Mouse (Mus musculus): Measurements from ENCODE around the gene Ints12. TPM values are rescaled to one million over a fixed set of nuclear protein-coding genes. Genes with fewer than 3 reads are reported as not detected.
A peak's percentile ranks its signal among the peaks of the same experiment; 100 is the strongest.

Ints12 gene
- 14.6 and 17.5 TPM in 2 replicates for polyA plus RNA-seq (2011; ENCODE audit: insufficient read depth, insufficient read length, low read depth, missing spikeins)

- Histone ChIP-seq H3K9me3 (replicated peaks; ENCODE audit: control insufficient read depth, insufficient read depth, low read length, poor library complexity, severe bottlenecking) (no peaks in the 10 kb centered on the region), H3K4me1 (ENCODE audit: control insufficient read depth, insufficient read depth, low read length) (peaks cover 2% of the 10 kb centered on the region), H3K27me3 (ENCODE audit: control insufficient read depth, insufficient read depth, low read length, poor library complexity, severe bottlenecking) (no peaks in the 10 kb centered on the region), H3K9ac (ENCODE audit: low read depth, poor library complexity, severe bottlenecking) (peak within 1 kb of the TSS; percentile 79), H3K27ac (ENCODE audit: insufficient read depth, low read length) (peak within 1 kb of the TSS; percentile 78), H3K36me3 (ENCODE audit: control insufficient read depth, insufficient read depth, low read length, poor library complexity, severe bottlenecking) (no peaks in the 10 kb centered on the region), H3K4me3 (ENCODE audit: low read depth, low read length) (peak within 1 kb of the TSS; percentile 84)
- TF ChIP-seq EP300 (IDR thresholded peaks at IDR 0.05; ENCODE audit: insufficient read depth, low read depth, low read length) = 0 out of 2 replicates have a peak, but pooled peaks have one; percentile 27
- TF ChIP-seq CTCF (IDR thresholded peaks at IDR 0.05; ENCODE audit: low read depth, low read length) = no peak
- peak; percentile 57 for TF ChIP-seq POLR2A (IDR thresholded peaks at IDR 0.05; ENCODE audit: insufficient read depth, low read length)
Measured at GRCm38 (mm10) chr3:133091664-133092273, at the start of gene Ints12, which contains the start of gene Gstcd. TSS of gene Ints12 (plus strand) at chr3:133091840. TSS of gene Gstcd (minus strand) at chr3:133092033.

GRCm38 (mm10) chr3:133052068-133052467 lies 39.6 kb upstream of the Ints12 start:
- no peaks in the 10 kb centered on the region for H3K9me3 ChIP-seq (replicated peaks; ENCODE audit: control insufficient read depth, insufficient read depth, low read length, poor library complexity, severe bottlenecking)
- no peak overlapping the region for H3K4me3 ChIP-seq (ENCODE audit: low read depth, low read length)
- peaks cover 4% of the 10 kb centered on the region for H3K36me3 ChIP-seq (ENCODE audit: control insufficient read depth, insufficient read depth, low read length, poor library complexity, severe bottlenecking)
- H3K4me1 ChIP-seq (ENCODE audit: control insufficient read depth, insufficient read depth, low read length) = no peaks in the 10 kb centered on the region
- H3K9ac ChIP-seq (ENCODE audit: low read depth, poor library complexity, severe bottlenecking) = no peak overlapping the region
- TF ChIP-seq CTCF (IDR thresholded peaks at IDR 0.05; ENCODE audit: low read depth, low read length) (no peak), POLR2A (IDR thresholded peaks at IDR 0.05; ENCODE audit: insufficient read depth, low read length) (no peak)
- H3K27ac ChIP-seq (ENCODE audit: insufficient read depth, low read length) = no peak overlapping the region
- H3K27me3 ChIP-seq (ENCODE audit: control insufficient read depth, insufficient read depth, low read length, poor library complexity, severe bottlenecking) = no peaks in the 10 kb centered on the region

- H3K27me3 ChIP-seq (ENCODE audit: control insufficient read depth, insufficient read depth, low read length, poor library complexity, severe bottlenecking) = no peaks in the 10 kb centered on the region
- H3K36me3 ChIP-seq (ENCODE audit: control insufficient read depth, insufficient read depth, low read length, poor library complexity, severe bottlenecking) = peaks cover 9% of the 10 kb centered on the region
- no peak overlapping the region for H3K9ac ChIP-seq (ENCODE audit: low read depth, poor library complexity, severe bottlenecking)
- H3K9me3 ChIP-seq (replicated peaks; ENCODE audit: control insufficient read depth, insufficient read depth, low read length, poor library complexity, severe bottlenecking) = no peaks in the 10 kb centered on the region
- H3K4me1 ChIP-seq (ENCODE audit: control insufficient read depth, insufficient read depth, low read length) = no peaks in the 10 kb centered on the region
- H3K4me3 ChIP-seq (ENCODE audit: low read depth, low read length) = no peak overlapping the region
- no peak overlapping the region for H3K27ac ChIP-seq (ENCODE audit: insufficient read depth, low read length)
- no peak for TF ChIP-seq EP300 (IDR thresholded peaks at IDR 0.05; ENCODE audit: insufficient read depth, low read depth, low read length)
- TF ChIP-seq POLR2A (IDR thresholded peaks at IDR 0.05; ENCODE audit: insufficient read depth, low read length) = no peak
- no peak for TF ChIP-seq CTCF (IDR thresholded peaks at IDR 0.05; ENCODE audit: low read depth, low read length)
Measured at GRCm38 (mm10) chr3:133075560-133075959, 16.1 kb upstream of the Ints12 start.

- no peaks in the 10 kb centered on the region for H3K4me1 ChIP-seq (ENCODE audit: control insufficient read depth, insufficient read depth, low read length)
- peaks cover 28% of the 10 kb centered on the region for H3K36me3 ChIP-seq (ENCODE audit: control insufficient read depth, insufficient read depth, low read length, poor library complexity, severe bottlenecking)
- no peak overlapping the region for H3K4me3 ChIP-seq (ENCODE audit: low read depth, low read length)
- H3K27ac ChIP-seq (ENCODE audit: insufficient read depth, low read length) = no peak overlapping the region
- no peaks in the 10 kb centered on the region for H3K9me3 ChIP-seq (replicated peaks; ENCODE audit: control insufficient read depth, insufficient read depth, low read length, poor library complexity, severe bottlenecking)
- TF ChIP-seq POLR2A (IDR thresholded peaks at IDR 0.05; ENCODE audit: insufficient read depth, low read length) (no peak), EP300 (IDR thresholded peaks at IDR 0.05; ENCODE audit: insufficient read depth, low read depth, low read length) (no peak), CTCF (IDR thresholded peaks at IDR 0.05; ENCODE audit: low read depth, low read length) (no peak)
- no peak overlapping the region for H3K9ac ChIP-seq (ENCODE audit: low read depth, poor library complexity, severe bottlenecking)
- no peaks in the 10 kb centered on the region for H3K27me3 ChIP-seq (ENCODE audit: control insufficient read depth, insufficient read depth, low read length, poor library complexity, severe bottlenecking)
Measured at GRCm38 (mm10) chr3:133082736-133083135, 8.9 kb upstream of the Ints12 start.

GRCm38 (mm10) chr3:133085858-133086257 lies 5.8 kb upstream of the Ints12 start:
- TF ChIP-seq EP300 (IDR thresholded peaks at IDR 0.05; ENCODE audit: insufficient read depth, low read depth, low read length) (no peak), CTCF (IDR thresholded peaks at IDR 0.05; ENCODE audit: low read depth, low read length) (no peak), POLR2A (IDR thresholded peaks at IDR 0.05; ENCODE audit: insufficient read depth, low read length) (no peak)
- no peaks in the 10 kb centered on the region for H3K4me1 ChIP-seq (ENCODE audit: control insufficient read depth, insufficient read depth, low read length)
- peaks cover 25% of the 10 kb centered on the region for H3K36me3 ChIP-seq (ENCODE audit: control insufficient read depth, insufficient read depth, low read length, poor library complexity, severe bottlenecking)
- no peak overlapping the region for H3K4me3 ChIP-seq (ENCODE audit: low read depth, low read length)
- H3K27me3 ChIP-seq (ENCODE audit: control insufficient read depth, insufficient read depth, low read length, poor library complexity, severe bottlenecking) = no peaks in the 10 kb centered on the region
- no peak overlapping the region for H3K9ac ChIP-seq (ENCODE audit: low read depth, poor library complexity, severe bottlenecking)
- no peaks in the 10 kb centered on the region for H3K9me3 ChIP-seq (replicated peaks; ENCODE audit: control insufficient read depth, insufficient read depth, low read length, poor library complexity, severe bottlenecking)
- H3K27ac ChIP-seq (ENCODE audit: insufficient read depth, low read length) = no peak overlapping the region
